ENCODE assay signal across 19 mouse cellular contexts in genomic region chr13:55992699-55993098, GRCm38 (mm10).
A peak's percentile ranks its signal among the peaks of the same experiment; 100 is the strongest.
DNase-seq lines count a peak whose midpoint lies in the region; ATAC-seq lines count a peak whose summit lies in the region.
"Had no signal": no experiment of that assay in that cellular context is flagged by ENCODE, and none has a peak within 500 bp of the region (broad histone marks: within the 10 kb centered on the region; RNA-seq: fewer than 3 reads in every experiment).

No protein-coding gene starts in this region.

- no peaks in the 10 kb centered on the region; the same call in 1 of the 2 replicates for H3K4me1 ChIP-seq in lung, embryonic 16.5 days (replicated peaks; ENCODE audit: control insufficient read depth, insufficient read depth, low read length)
- peaks cover 34% of the 10 kb centered on the region for H3K4me1 ChIP-seq in embryonic facial prominence, embryonic 10.5 days
- H3K4me1 ChIP-seq in stomach, embryonic 16.5 days (ENCODE audit: control insufficient read depth, insufficient read depth, low read length), result peaks cover 3% of the 10 kb centered on the region; the same call in 1 of the 2 replicates
- H3K4me1 ChIP-seq in midbrain, embryonic 13.5 days (replicated peaks), result no peaks in the 10 kb centered on the region; the same call in 1 of the 2 replicates
- H3K4me1 ChIP-seq in forebrain, embryonic 15.5 days, result peaks cover 32% of the 10 kb centered on the region
- H3K4me1 ChIP-seq: heart, embryonic 12.5 days had no signal

- DNase-seq in lung, postnatal 10 days, result no peak
- DNase-seq in Muller cell, postnatal 12 days (ENCODE audit: inconsistent ontology term), result peak; percentile 6
- no peak for DNase-seq in embryonic facial prominence, embryonic 10.5 days (ENCODE audit: low spot score)
- DNase-seq: cerebellum, adult 9-11 months; gastrocnemius, adult 2 months; heart, postnatal 14 days; kidney, adult 8-10 months; kidney, postnatal 25 days; liver, postnatal 0 days; thymus, postnatal 25 days had no signal

- no peak overlapping the region for H3K9ac ChIP-seq in lung, embryonic 16.5 days (ENCODE audit: low read length)
- H3K9ac ChIP-seq in stomach, embryonic 16.5 days (ENCODE audit: low read length), result no peak overlapping the region
- no peak overlapping the region for H3K9ac ChIP-seq in midbrain, embryonic 13.5 days (replicated peaks)
- no peak overlapping the region for H3K9ac ChIP-seq in forebrain, embryonic 15.5 days (replicated peaks)
- H3K9ac ChIP-seq: heart, embryonic 12.5 days; hindbrain, embryonic 14.5 days; liver, postnatal 0 days had no signal

- ATAC-seq in lung, embryonic 16.5 days (ENCODE audit: low read depth), result 0 out of 2 replicates have a peak, but pooled peaks have one; percentile 15
- peak; percentile 23; the same call in 1 of the 2 replicates for ATAC-seq in stomach, embryonic 16.5 days (ENCODE audit: insufficient read depth, low FRiP score)
- ATAC-seq in midbrain, embryonic 13.5 days, result no peak
- ATAC-seq in forebrain, embryonic 15.5 days (replicated peaks), result no peak
- ATAC-seq: liver, postnatal 0 days; midbrain, embryonic 16.5 days had no signal

- no peak overlapping the region for H3K27ac ChIP-seq in lung, embryonic 16.5 days (ENCODE audit: low read length)
- 0 out of 2 replicates have a peak overlapping the region, but pooled peaks have one; percentile 8 for H3K27ac ChIP-seq in embryonic facial prominence, embryonic 10.5 days (replicated peaks)
- no peak overlapping the region; the same call in 1 of the 2 replicates for H3K27ac ChIP-seq in stomach, embryonic 16.5 days (ENCODE audit: low read length)
- no peak overlapping the region for H3K27ac ChIP-seq in midbrain, embryonic 13.5 days
- H3K27ac ChIP-seq in forebrain, embryonic 15.5 days (replicated peaks), result no peak overlapping the region
- H3K27ac ChIP-seq: gastrocnemius, adult 2 months; hindbrain, embryonic 14.5 days; limb, embryonic 10.5 days had no signal

- no peak overlapping the region for H3K4me3 ChIP-seq in lung, embryonic 16.5 days (ENCODE audit: low read length)
- H3K4me3 ChIP-seq in embryonic facial prominence, embryonic 10.5 days, result no peak overlapping the region
- H3K4me3 ChIP-seq in stomach, embryonic 16.5 days (replicated peaks; ENCODE audit: low read length), result no peak overlapping the region
- H3K4me3 ChIP-seq in midbrain, embryonic 13.5 days (replicated peaks), result no peak overlapping the region
- no peak overlapping the region for H3K4me3 ChIP-seq in forebrain, embryonic 15.5 days
- H3K4me3 ChIP-seq: gastrocnemius, adult 2 months; heart, embryonic 12.5 days; limb, embryonic 10.5 days; megakaryocyte, embryonic 14.5 days had no signal

- H3K9me3 ChIP-seq in lung, embryonic 16.5 days (ENCODE audit: control insufficient read depth, low read length), result no peaks in the 10 kb centered on the region
- H3K9me3 ChIP-seq in embryonic facial prominence, embryonic 10.5 days, result no peaks in the 10 kb centered on the region
- no peaks in the 10 kb centered on the region for H3K9me3 ChIP-seq in stomach, embryonic 16.5 days (replicated peaks; ENCODE audit: control insufficient read depth, low read length)
- no peaks in the 10 kb centered on the region for H3K9me3 ChIP-seq in midbrain, embryonic 13.5 days
- H3K9me3 ChIP-seq in forebrain, embryonic 15.5 days, result no peaks in the 10 kb centered on the region
- H3K9me3 ChIP-seq: heart, embryonic 12.5 days; limb, embryonic 10.5 days; megakaryocyte, embryonic 14.5 days had no signal

- 80% methylated on average over 9 of the region's 9 CpGs for WGBS in lung, embryonic 16.5 days
- 93% methylated on average over 9 of the region's 9 CpGs for WGBS in embryonic facial prominence, embryonic 10.5 days
- WGBS in stomach, embryonic 16.5 days, result 76% methylated on average over 9 of the region's 9 CpGs
- 93% methylated on average over 9 of the region's 9 CpGs for WGBS in midbrain, embryonic 13.5 days
- WGBS in forebrain, embryonic 15.5 days, result 96% methylated on average over 9 of the region's 9 CpGs

- no peak overlapping the region for H3K4me2 ChIP-seq in lung, embryonic 16.5 days (ENCODE audit: low read depth, low read length)
- H3K4me2 ChIP-seq in stomach, embryonic 16.5 days (ENCODE audit: low read depth, low read length), result no peak overlapping the region
- no peak overlapping the region for H3K4me2 ChIP-seq in midbrain, embryonic 13.5 days (replicated peaks)
- H3K4me2 ChIP-seq in forebrain, embryonic 15.5 days (replicated peaks), result no peak overlapping the region
- H3K4me2 ChIP-seq: heart, embryonic 12.5 days; hindbrain, embryonic 14.5 days had no signal

- no peaks in the 10 kb centered on the region; the same call in 1 of the 2 replicates for H3K27me3 ChIP-seq in lung, embryonic 16.5 days (ENCODE audit: control insufficient read depth, insufficient read depth, low read depth, low read length)
- H3K27me3 ChIP-seq in embryonic facial prominence, embryonic 10.5 days (replicated peaks; ENCODE audit: low read depth, poor library complexity, severe bottlenecking), result peaks cover 13% of the 10 kb centered on the region; the same call in 1 of the 2 replicates
- H3K27me3 ChIP-seq in stomach, embryonic 16.5 days (ENCODE audit: control insufficient read depth, insufficient read depth, low read length), result 0 out of 2 replicates have a peak, but pooled peaks cover 3% of the 10 kb centered on the region
- H3K27me3 ChIP-seq in midbrain, embryonic 13.5 days, result 0 out of 2 replicates have a peak, but pooled peaks cover 3% of the 10 kb centered on the region
- no peaks in the 10 kb centered on the region for H3K27me3 ChIP-seq in forebrain, embryonic 15.5 days

- H3K36me3 ChIP-seq in lung, embryonic 16.5 days (ENCODE audit: control insufficient read depth, insufficient read depth, low read length), result no peaks in the 10 kb centered on the region
- H3K36me3 ChIP-seq in embryonic facial prominence, embryonic 10.5 days (replicated peaks), result no peaks in the 10 kb centered on the region
- H3K36me3 ChIP-seq in stomach, embryonic 16.5 days (ENCODE audit: control insufficient read depth, insufficient read depth, low read length), result no peaks in the 10 kb centered on the region
- H3K36me3 ChIP-seq in midbrain, embryonic 13.5 days, result no peaks in the 10 kb centered on the region
- no peaks in the 10 kb centered on the region for H3K36me3 ChIP-seq in forebrain, embryonic 15.5 days
- H3K36me3 ChIP-seq: heart, embryonic 12.5 days; limb, embryonic 10.5 days had no signal

Comparison
In these comparisons a context has a peak if more than half of its experiments do, and no peak if none do; other contexts are left out.
1. ATAC-seq: peak in lung, embryonic 16.5 days (single experiment) and stomach, embryonic 16.5 days (single experiment); none in midbrain, embryonic 13.5 days (single experiment) and forebrain, embryonic 15.5 days (single experiment).